Mouse (Mus musculus): ENCODE data around the gene Rtn4rl1. TPM values are rescaled to one million over a fixed set of nuclear protein-coding genes. Genes with fewer than 3 reads are reported as not detected.

Rtn4rl1 gene
- polyA plus RNA-seq, 1 experiment = 0.40 TPM

DNA sequence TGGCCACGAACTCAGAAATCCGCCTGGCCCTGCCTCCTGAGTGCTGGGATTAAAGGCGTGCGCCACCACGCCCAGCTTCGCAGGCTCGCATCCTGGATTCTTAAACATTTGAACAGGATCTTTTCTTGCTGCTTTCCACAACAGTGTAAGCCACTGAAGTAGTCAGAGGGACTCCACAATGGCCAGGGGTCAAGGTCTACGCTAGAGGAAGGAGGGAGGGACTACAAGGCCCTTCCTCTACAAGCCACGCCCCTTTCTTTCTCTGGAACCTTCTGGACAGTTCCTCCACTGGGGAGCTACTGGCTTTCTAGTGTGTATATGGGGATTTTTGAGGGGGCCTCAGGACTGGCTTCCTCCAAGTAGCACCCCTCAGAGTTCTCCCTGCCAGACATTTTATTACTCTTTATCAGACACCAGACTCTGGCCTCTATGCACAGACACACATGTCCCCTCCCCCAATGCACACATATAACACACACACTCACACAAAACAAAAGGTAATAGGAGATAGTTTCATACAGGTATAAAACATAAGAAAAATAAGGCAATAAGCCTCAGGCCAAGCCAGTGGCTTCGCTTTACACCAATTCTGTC lies 53.7 kb downstream of the Rtn4rl1 start:
- Histone ChIP-seq H3K79me3 (ENCODE audit: low read depth) (no peaks in the 10 kb centered on the region), H3ac (ENCODE audit: control insufficient read depth, insufficient read length, low read depth) (no peak overlapping the region), H3K36me3 (ENCODE audit: control insufficient read depth, insufficient read depth) (no peaks in the 10 kb centered on the region), H3K4me3 (ENCODE audit: insufficient read depth, poor library complexity, severe bottlenecking) (no peak overlapping the region), H3K79me2 (ENCODE audit: control insufficient read depth, insufficient read depth) (no peaks in the 10 kb centered on the region), H3K27me3 (ENCODE audit: control insufficient read depth, insufficient read depth, insufficient read length) (no peaks in the 10 kb centered on the region)
- TF ChIP-seq MYOG (IDR thresholded peaks at IDR 0.05; ENCODE audit: control insufficient read depth, extremely low read depth, insufficient read length) (no peak), FOSL1 (IDR thresholded peaks at IDR 0.05; ENCODE audit: insufficient read depth, low read length, poor library complexity, severe bottlenecking) (no peak), USF1 (IDR thresholded peaks at IDR 0.05; ENCODE audit: low read depth) (no peak), MYOD1 (IDR thresholded peaks at IDR 0.05; ENCODE audit: control insufficient read depth, insufficient read length, low read depth) (no peak), CTCF (IDR thresholded peaks at IDR 0.05; ENCODE audit: control insufficient read depth, insufficient read depth, insufficient read length) (no peak), CEBPB (IDR thresholded peaks at IDR 0.05; ENCODE audit: low read depth) (no peak), MAX (IDR thresholded peaks at IDR 0.05) (no peak)

DNA sequence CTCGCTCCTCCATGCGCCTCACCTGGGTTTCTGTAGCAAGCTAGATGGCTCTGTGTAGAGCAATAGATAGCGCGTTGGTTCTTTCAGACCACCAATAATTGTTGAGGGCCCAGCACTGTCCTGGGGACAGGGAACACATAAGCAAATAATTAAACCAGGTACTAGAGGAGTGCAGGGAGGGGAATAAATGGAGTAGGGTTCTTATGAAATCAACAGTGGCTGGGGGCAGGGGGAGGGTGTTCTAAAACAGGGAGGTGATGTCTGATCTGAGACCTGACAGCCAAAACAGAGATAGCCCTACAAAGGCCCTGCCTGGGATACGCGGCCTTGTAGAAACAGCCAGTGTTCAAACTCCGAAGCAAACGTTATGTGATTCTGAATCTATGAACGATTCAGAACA lies 56.0 kb downstream of the Rtn4rl1 start:
- H3K79me2 ChIP-seq (ENCODE audit: control insufficient read depth, insufficient read depth) = no peaks in the 10 kb centered on the region
- no peak for TF ChIP-seq FOSL1 (IDR thresholded peaks at IDR 0.05; ENCODE audit: insufficient read depth, low read length, poor library complexity, severe bottlenecking)
- no peak for TF ChIP-seq MYOG (IDR thresholded peaks at IDR 0.05; ENCODE audit: control insufficient read depth, extremely low read depth, insufficient read length)
- no peak for TF ChIP-seq CEBPB (IDR thresholded peaks at IDR 0.05; ENCODE audit: low read depth)
- TF ChIP-seq USF1 (IDR thresholded peaks at IDR 0.05; ENCODE audit: low read depth) = no peak
- no peak for TF ChIP-seq MAX (IDR thresholded peaks at IDR 0.05)
- TF ChIP-seq MYOD1 (IDR thresholded peaks at IDR 0.05; ENCODE audit: control insufficient read depth, insufficient read length, low read depth) = no peak
- no peak for TF ChIP-seq CTCF (IDR thresholded peaks at IDR 0.05; ENCODE audit: control insufficient read depth, insufficient read depth, insufficient read length)
- H3ac ChIP-seq (ENCODE audit: control insufficient read depth, insufficient read length, low read depth) = no peak overlapping the region
- no peaks in the 10 kb centered on the region for H3K27me3 ChIP-seq (ENCODE audit: control insufficient read depth, insufficient read depth, insufficient read length)
- no peak overlapping the region for H3K4me3 ChIP-seq (ENCODE audit: insufficient read depth, poor library complexity, severe bottlenecking)
- no peaks in the 10 kb centered on the region for H3K36me3 ChIP-seq (ENCODE audit: control insufficient read depth, insufficient read depth)
- no peaks in the 10 kb centered on the region for H3K79me3 ChIP-seq (ENCODE audit: low read depth)

DNA sequence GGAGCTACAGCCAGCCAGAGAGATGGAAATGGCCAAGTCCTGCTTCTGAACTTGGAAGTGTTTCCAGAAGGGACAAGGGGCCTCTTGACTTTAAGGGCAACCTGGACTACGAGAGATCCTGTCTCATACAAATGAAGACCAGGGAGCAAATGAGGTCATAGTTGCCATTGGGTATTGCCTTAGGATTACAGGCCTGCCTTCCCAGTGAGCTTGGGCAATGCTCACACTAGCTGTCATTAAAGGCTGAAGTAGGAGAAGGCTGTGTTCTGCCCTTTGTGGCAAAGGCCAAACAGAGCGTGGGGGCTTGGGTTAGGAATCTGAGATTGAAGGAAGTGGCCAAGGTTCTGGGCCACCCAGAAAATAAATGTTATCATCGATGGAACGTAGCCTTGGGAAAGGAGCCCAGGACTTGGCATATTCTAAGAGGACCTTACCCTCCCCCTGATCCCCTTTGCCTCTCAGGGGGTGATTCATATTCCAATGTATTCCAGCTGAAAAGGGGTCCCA lies 57.5 kb downstream of the Rtn4rl1 start:
- Histone ChIP-seq H3K4me3 (ENCODE audit: insufficient read depth, poor library complexity, severe bottlenecking) (no peak overlapping the region), H3K36me3 (ENCODE audit: control insufficient read depth, insufficient read depth) (no peaks in the 10 kb centered on the region), H3K79me2 (ENCODE audit: control insufficient read depth, insufficient read depth) (no peaks in the 10 kb centered on the region), H3ac (ENCODE audit: control insufficient read depth, insufficient read length, low read depth) (no peak overlapping the region), H3K79me3 (ENCODE audit: low read depth) (no peaks in the 10 kb centered on the region), H3K27me3 (ENCODE audit: control insufficient read depth, insufficient read depth, insufficient read length) (no peaks in the 10 kb centered on the region)
- no peak for TF ChIP-seq CEBPB (IDR thresholded peaks at IDR 0.05; ENCODE audit: low read depth)
- TF ChIP-seq MYOD1 (IDR thresholded peaks at IDR 0.05; ENCODE audit: control insufficient read depth, insufficient read length, low read depth) = no peak
- no peak for TF ChIP-seq MAX (IDR thresholded peaks at IDR 0.05)
- TF ChIP-seq FOSL1 (IDR thresholded peaks at IDR 0.05; ENCODE audit: insufficient read depth, low read length, poor library complexity, severe bottlenecking) = no peak
- no peak for TF ChIP-seq CTCF (IDR thresholded peaks at IDR 0.05; ENCODE audit: control insufficient read depth, insufficient read depth, insufficient read length)
- TF ChIP-seq MYOG (IDR thresholded peaks at IDR 0.05; ENCODE audit: control insufficient read depth, extremely low read depth, insufficient read length) = no peak

DNA sequence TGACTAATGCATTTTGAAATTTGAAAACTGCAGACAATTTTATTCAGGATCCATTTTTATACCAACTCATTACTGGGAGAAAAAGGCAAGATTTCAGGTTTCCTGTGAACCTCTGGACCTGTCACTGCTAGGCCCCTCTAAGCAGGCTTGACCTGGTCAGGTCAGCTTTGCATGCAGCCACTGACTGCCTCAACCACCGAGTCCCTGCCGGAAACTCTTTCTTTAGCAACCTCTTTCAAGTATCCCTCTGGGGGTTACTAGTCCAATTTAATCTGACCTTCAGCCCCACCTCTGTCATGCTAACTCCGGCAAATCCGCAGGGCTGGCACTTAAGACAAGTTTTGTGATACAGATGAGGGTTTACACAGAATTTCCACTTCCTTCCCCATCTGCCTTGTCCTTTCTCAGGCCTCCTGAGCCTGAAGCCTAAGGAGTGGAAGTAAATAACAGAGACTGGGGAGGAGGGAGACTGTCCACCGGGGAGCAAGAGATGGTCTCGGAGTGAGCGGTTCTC lies 58.0 kb downstream of the Rtn4rl1 start:
- no peaks in the 10 kb centered on the region for H3K79me2 ChIP-seq (ENCODE audit: control insufficient read depth, insufficient read depth)
- no peak overlapping the region for H3K4me3 ChIP-seq (ENCODE audit: insufficient read depth, poor library complexity, severe bottlenecking)
- H3ac ChIP-seq (ENCODE audit: control insufficient read depth, insufficient read length, low read depth) = no peak overlapping the region
- H3K36me3 ChIP-seq (ENCODE audit: control insufficient read depth, insufficient read depth) = no peaks in the 10 kb centered on the region
- no peaks in the 10 kb centered on the region for H3K27me3 ChIP-seq (ENCODE audit: control insufficient read depth, insufficient read depth, insufficient read length)
- TF ChIP-seq MAX (IDR thresholded peaks at IDR 0.05) (no peak), MYOD1 (IDR thresholded peaks at IDR 0.05; ENCODE audit: control insufficient read depth, insufficient read length, low read depth) (no peak), CEBPB (IDR thresholded peaks at IDR 0.05; ENCODE audit: low read depth) (no peak), CTCF (IDR thresholded peaks at IDR 0.05; ENCODE audit: control insufficient read depth, insufficient read depth, insufficient read length) (no peak), USF1 (IDR thresholded peaks at IDR 0.05; ENCODE audit: low read depth) (no peak), MYOG (IDR thresholded peaks at IDR 0.05; ENCODE audit: control insufficient read depth, extremely low read depth, insufficient read length) (no peak), FOSL1 (IDR thresholded peaks at IDR 0.05; ENCODE audit: insufficient read depth, low read length, poor library complexity, severe bottlenecking) (no peak)
- H3K79me3 ChIP-seq (ENCODE audit: low read depth) = no peaks in the 10 kb centered on the region

DNA sequence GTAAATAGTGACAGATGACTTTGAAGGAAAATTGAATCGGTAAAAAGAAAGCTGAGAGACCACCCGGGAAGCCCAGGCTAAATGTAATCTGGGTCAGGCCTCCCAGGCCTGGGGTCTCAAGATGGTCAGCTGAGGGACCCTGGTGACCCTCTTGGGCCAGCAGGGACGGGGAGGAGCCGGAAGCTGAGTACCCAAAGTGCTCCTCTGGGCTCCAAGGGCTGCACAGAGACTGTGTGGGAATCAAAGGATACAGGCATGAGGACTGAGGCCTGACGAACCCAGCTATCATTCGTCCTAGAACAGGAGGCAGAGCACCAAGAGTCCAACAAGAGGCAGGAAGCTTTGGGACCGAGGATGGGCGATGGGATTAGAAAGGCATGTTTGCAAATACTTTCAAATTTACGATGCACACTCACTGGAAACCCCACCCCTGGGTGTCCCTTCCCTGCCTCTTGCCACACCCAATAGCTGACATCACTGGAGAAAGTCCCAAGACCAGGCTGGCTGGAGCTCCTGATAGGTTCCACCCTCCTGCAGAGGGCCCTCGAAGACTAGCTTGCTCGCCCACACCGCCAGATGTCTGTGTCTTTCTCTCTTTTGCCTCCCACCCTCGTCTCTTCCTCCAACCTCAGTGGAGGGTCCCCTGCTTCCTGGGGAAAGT lies 60.8 kb downstream of the Rtn4rl1 start:
- no peaks in the 10 kb centered on the region for H3K36me3 ChIP-seq (ENCODE audit: control insufficient read depth, insufficient read depth)
- H3K79me3 ChIP-seq (ENCODE audit: low read depth) = no peaks in the 10 kb centered on the region
- H3K27me3 ChIP-seq (ENCODE audit: control insufficient read depth, insufficient read depth, insufficient read length) = no peaks in the 10 kb centered on the region
- TF ChIP-seq MAX (IDR thresholded peaks at IDR 0.05) = no peak
- no peak for TF ChIP-seq CEBPB (IDR thresholded peaks at IDR 0.05; ENCODE audit: low read depth)
- TF ChIP-seq CTCF (IDR thresholded peaks at IDR 0.05; ENCODE audit: control insufficient read depth, insufficient read depth, insufficient read length) = no peak
- TF ChIP-seq MYOD1 (IDR thresholded peaks at IDR 0.05; ENCODE audit: control insufficient read depth, insufficient read length, low read depth) = no peak
- H3K79me2 ChIP-seq (ENCODE audit: control insufficient read depth, insufficient read depth) = no peaks in the 10 kb centered on the region
- no peak overlapping the region for H3K4me3 ChIP-seq (ENCODE audit: insufficient read depth, poor library complexity, severe bottlenecking)
- H3ac ChIP-seq (ENCODE audit: control insufficient read depth, insufficient read length, low read depth) = no peak overlapping the region

All from C2C12 (cell line).